In genomic region chr10:117906267-117906811, GRCm38 (mm10) we compare ENCODE assay signal across 8 mouse cellular contexts.
DNase-seq lines count a peak whose midpoint lies in the region; ATAC-seq and TF ChIP-seq lines count a peak whose summit lies in the region.

No protein-coding gene starts in this region.

- H3K27ac ChIP-seq in forebrain, postnatal 0 days (ENCODE audit: low read depth, low read length) = peak overlapping the region; percentile 71
- no peak overlapping the region for H3K27ac ChIP-seq in liver, embryonic 14.5 days

- H3K4me3 ChIP-seq in C2C12 (ENCODE audit: insufficient read depth, poor library complexity, severe bottlenecking) = peak overlapping the region; percentile 12
- peak overlapping the region; percentile 33 for H3K4me3 ChIP-seq in forebrain, postnatal 0 days (ENCODE audit: low read depth, low read length)
- peak overlapping the region in 1 of 2 experiments; percentile 3; a peak in 1 of 4 replicates for H3K4me3 ChIP-seq in liver, embryonic 14.5 days (ENCODE audit: insufficient read depth in 1 of 2, low read depth in 2 of 2, low read length in 2 of 2)

- ATAC-seq in forebrain, postnatal 0 days = peak; percentile 90
- 0 out of 2 replicates have a peak, but pooled peaks have one; percentile 21 for ATAC-seq in liver, embryonic 14.5 days (ENCODE audit: insufficient read depth)

- H3K4me2 ChIP-seq in forebrain, postnatal 0 days (ENCODE audit: low read depth) = peak overlapping the region; percentile 70
- peak overlapping the region; percentile 50 for H3K4me2 ChIP-seq in liver, embryonic 14.5 days (ENCODE audit: low read depth)

- peak; percentile 57 for DNase-seq in adrenal gland, postnatal 25 days
- DNase-seq in forebrain, postnatal 0 days = peak; percentile 78
- DNase-seq in heart, postnatal 14 days = peak; percentile 80 to 81
- peak; percentile 72 to 81 for DNase-seq in kidney, postnatal 4 days
- DNase-seq in liver, embryonic 14.5 days (ENCODE audit: low read depth in 3 of 3, low spot score in 3 of 3) = no peak
- peak; percentile 16 to 49 for DNase-seq in natural killer cell, adult 2 months (ENCODE audit: low spot score in 2 of 2)
- peak; percentile 76 for DNase-seq in testis, postnatal 14 days (ENCODE audit: low spot score)

- no peaks in the 10 kb centered on the region for H3K79me2 ChIP-seq in C2C12 (ENCODE audit: control insufficient read depth, insufficient read depth)

- intact Hi-C loops in heart, postnatal 14 days (cut with DNase I) = loop anchor here (5.0 kb wide), 3 partner anchors 36 to 201 kb away; no protein-coding TSS in a partner anchor

- no peaks in the 10 kb centered on the region for H3K79me3 ChIP-seq in C2C12 (ENCODE audit: low read depth)

- no peaks in the 10 kb centered on the region for H3K36me3 ChIP-seq in C2C12 (ENCODE audit: control insufficient read depth, insufficient read depth)
- no peaks in the 10 kb centered on the region for H3K36me3 ChIP-seq in forebrain, postnatal 0 days (ENCODE audit: insufficient read depth)
- no peaks in the 10 kb centered on the region for H3K36me3 ChIP-seq in liver, embryonic 14.5 days (replicated peaks; ENCODE audit: control insufficient read depth, insufficient read depth, low read depth)

- 0 out of 2 replicates have a peak, but pooled peaks cover 4% of the 10 kb centered on the region for H3K4me1 ChIP-seq in forebrain, postnatal 0 days (ENCODE audit: insufficient read depth)
- H3K4me1 ChIP-seq in liver, embryonic 14.5 days (replicated peaks; ENCODE audit: control insufficient read depth in 2 of 2, insufficient read depth in 2 of 2, low read length in 1 of 2) = peaks cover 0 to 8% of the 10 kb centered on the region in 2 experiments; a peak in 2 of 4 replicates

- TF ChIP-seq EP300 in liver, embryonic 14.5 days (IDR thresholded peaks at IDR 0.05; ENCODE audit: low read depth) = no peak

- peak overlapping the region; percentile 41 for H3ac ChIP-seq in C2C12 (ENCODE audit: control insufficient read depth, insufficient read length, low read depth)

- no peaks in the 10 kb centered on the region for H3K27me3 ChIP-seq in C2C12 (ENCODE audit: control insufficient read depth, insufficient read depth, insufficient read length)
- H3K27me3 ChIP-seq in forebrain, postnatal 0 days (ENCODE audit: insufficient read depth, low read length) = no peaks in the 10 kb centered on the region
- H3K27me3 ChIP-seq in liver, embryonic 14.5 days (ENCODE audit: control insufficient read depth, insufficient read depth, low read length) = no peaks in the 10 kb centered on the region

- no peak for TF ChIP-seq CTCF in C2C12 (IDR thresholded peaks at IDR 0.05; ENCODE audit: control insufficient read depth, insufficient read depth, insufficient read length)
- TF ChIP-seq CTCF in forebrain, postnatal 0 days (IDR thresholded peaks at IDR 0.05; ENCODE audit: low read depth) = no peak
- no peak for TF ChIP-seq CTCF in liver, embryonic 14.5 days (IDR thresholded peaks at IDR 0.05; ENCODE audit: low read depth)

- 11% methylated on average over 11 of the region's 11 CpGs for WGBS in forebrain, postnatal 0 days
- 38% methylated on average over 11 of the region's 11 CpGs for WGBS in liver, embryonic 14.5 days (ENCODE audit: insufficient replicate concordance)

- H3K9me3 ChIP-seq in forebrain, postnatal 0 days (ENCODE audit: low read length) = no peaks in the 10 kb centered on the region
- no peaks in the 10 kb centered on the region for H3K9me3 ChIP-seq in liver, embryonic 14.5 days (ENCODE audit: control insufficient read depth, low read length)

- peak overlapping the region; percentile 56 for H3K9ac ChIP-seq in forebrain, postnatal 0 days
- H3K9ac ChIP-seq in liver, embryonic 14.5 days (replicated peaks) = no peak overlapping the region

TF ChIP-seq in C2C12, 6 proteins besides CTCF, POLR2A, EP300 and RAD21:
- TF ChIP-seq USF1 (IDR thresholded peaks at IDR 0.05; ENCODE audit: low read depth) = peak; percentile 80
- TF ChIP-seq MYOD1 (IDR thresholded peaks at IDR 0.05; ENCODE audit: control insufficient read depth, insufficient read length, low read depth) = no peak

Comparison
In these comparisons a context has a peak if more than half of its experiments do, and no peak if none do; other contexts are left out.
1. DNase-seq: peak in adrenal gland, postnatal 25 days (single experiment), forebrain, postnatal 0 days (single experiment), heart, postnatal 14 days (2 of 2), kidney, postnatal 4 days (2 of 2), natural killer cell, adult 2 months (2 of 2) and testis, postnatal 14 days (single experiment); none in liver, embryonic 14.5 days (0 of 3).